12 mouse cellular contexts compared by ENCODE assay signal in the genomic region with DNA sequence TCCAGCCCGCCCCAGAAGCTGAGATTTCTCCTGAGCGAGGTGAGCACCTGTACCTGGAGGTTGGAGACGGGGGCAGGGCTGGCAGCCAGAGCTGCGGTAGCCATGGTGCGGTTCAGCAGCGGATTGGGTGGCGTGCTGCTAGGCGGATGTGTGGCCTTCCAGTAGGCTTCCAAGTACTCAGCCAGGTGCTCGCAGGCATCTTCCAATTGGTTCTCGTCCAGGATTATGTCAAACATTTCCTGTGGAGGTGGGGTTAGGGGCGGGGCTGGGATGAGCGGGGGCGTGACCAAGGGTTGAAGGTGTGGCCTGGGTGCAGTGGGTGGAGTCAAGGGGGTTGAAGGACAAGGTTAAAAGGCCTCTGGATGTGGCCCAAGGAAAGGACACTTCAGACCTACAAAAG. TPM values are rescaled to one million over a fixed set of nuclear protein-coding genes. Genes with fewer than 3 reads are reported as not detected.
DNase-seq lines count a peak whose midpoint lies in the region; ATAC-seq lines count a peak whose summit lies in the region.
"Had no signal": no experiment of that assay in that cellular context is flagged by ENCODE, and none has a peak within 500 bp of the region (broad histone marks: within the 10 kb centered on the region; RNA-seq: fewer than 3 reads in every experiment).

No protein-coding gene starts in this region.

- H3K27ac ChIP-seq in midbrain, embryonic 10.5 days (replicated peaks): no peak overlapping the region
- no peak overlapping the region for H3K27ac ChIP-seq in midbrain, embryonic 11.5 days (ENCODE audit: low read depth, low read length)
- no peak overlapping the region for H3K27ac ChIP-seq in liver, embryonic 11.5 days (ENCODE audit: low read depth, low read length)
- H3K27ac ChIP-seq in midbrain, embryonic 15.5 days: no peak overlapping the region
- H3K27ac ChIP-seq: hindbrain, embryonic 12.5 days had no signal

- no peak overlapping the region for H3K4me2 ChIP-seq in midbrain, embryonic 11.5 days
- H3K4me2 ChIP-seq in liver, embryonic 11.5 days: peak overlapping the region; percentile 50
- no peak overlapping the region for H3K4me2 ChIP-seq in midbrain, embryonic 15.5 days
- H3K4me2 ChIP-seq: hindbrain, embryonic 12.5 days had no signal

- DNase-seq in cerebellum, postnatal 25 days: peak; percentile 16 to 49
- no peak for DNase-seq in cerebellum, adult 9-10 months
- DNase-seq in midbrain, embryonic 10.5 days (ENCODE audit: low spot score): no peak
- no peak for DNase-seq in midbrain, embryonic 11.5 days (ENCODE audit: low spot score, missing footprints)
- no peak for DNase-seq in liver, embryonic 11.5 days (ENCODE audit: low spot score)
- peak; percentile 70 for DNase-seq in testis, postnatal 14 days (ENCODE audit: low spot score)
- no peak for DNase-seq in frontal cortex, postnatal 25 days (ENCODE audit: low spot score in 2 of 2)
- DNase-seq: kidney, postnatal 10 days; right cerebral cortex, adult 18-20 months had no signal

- peak overlapping the region; percentile 20; the same call in 1 of the 2 replicates for H3K4me3 ChIP-seq in midbrain, embryonic 10.5 days
- no peak overlapping the region for H3K4me3 ChIP-seq in midbrain, embryonic 11.5 days (ENCODE audit: low read depth, low read length)
- 0 out of 2 replicates have a peak overlapping the region, but pooled peaks have one; percentile 10 for H3K4me3 ChIP-seq in liver, embryonic 11.5 days (ENCODE audit: low read depth, low read length)
- no peak overlapping the region for H3K4me3 ChIP-seq in midbrain, embryonic 15.5 days
- H3K4me3 ChIP-seq: hindbrain, embryonic 12.5 days had no signal

- 42% methylated on average over 13 of the region's 13 CpGs for WGBS in midbrain, embryonic 10.5 days
- 48% methylated on average over 13 of the region's 13 CpGs for WGBS in midbrain, embryonic 11.5 days
- 28% methylated on average over 13 of the region's 13 CpGs for WGBS in liver, embryonic 11.5 days
- 52% methylated on average over 13 of the region's 13 CpGs for WGBS in midbrain, embryonic 15.5 days

- H3K9ac ChIP-seq in midbrain, embryonic 11.5 days (ENCODE audit: low read length): no peak overlapping the region
- H3K9ac ChIP-seq in liver, embryonic 11.5 days (ENCODE audit: low read depth, low read length): no peak overlapping the region
- H3K9ac ChIP-seq in midbrain, embryonic 15.5 days: no peak overlapping the region
- H3K9ac ChIP-seq: hindbrain, embryonic 12.5 days had no signal

- H3K9me3 ChIP-seq in midbrain, embryonic 10.5 days (replicated peaks): no peaks in the 10 kb centered on the region
- H3K9me3 ChIP-seq in midbrain, embryonic 11.5 days (ENCODE audit: control insufficient read depth, low read length): no peaks in the 10 kb centered on the region
- H3K9me3 ChIP-seq in liver, embryonic 11.5 days (ENCODE audit: control insufficient read depth, low read length): no peaks in the 10 kb centered on the region
- H3K9me3 ChIP-seq in midbrain, embryonic 15.5 days: no peaks in the 10 kb centered on the region
- H3K9me3 ChIP-seq: hindbrain, embryonic 12.5 days had no signal

- no peak for ATAC-seq in midbrain, embryonic 11.5 days (ENCODE audit: low FRiP score)
- no peak; the same call in 1 of the 2 replicates for ATAC-seq in liver, embryonic 11.5 days (replicated peaks; ENCODE audit: low FRiP score)
- ATAC-seq in midbrain, embryonic 15.5 days (replicated peaks): no peak
- ATAC-seq: Patski had no signal

- peaks cover 56% of the 10 kb centered on the region for H3K27me3 ChIP-seq in midbrain, embryonic 10.5 days (ENCODE audit: low read depth, poor library complexity, severe bottlenecking)
- H3K27me3 ChIP-seq in midbrain, embryonic 11.5 days (ENCODE audit: control insufficient read depth, insufficient read depth, low read length): peaks cover 2% of the 10 kb centered on the region; the same call in 1 of the 2 replicates
- peaks cover 25% of the 10 kb centered on the region for H3K27me3 ChIP-seq in liver, embryonic 11.5 days (replicated peaks; ENCODE audit: control insufficient read depth, insufficient read depth, low read length)
- H3K27me3 ChIP-seq in midbrain, embryonic 15.5 days (replicated peaks): no peaks in the 10 kb centered on the region
- H3K27me3 ChIP-seq: Patski had no signal

- peaks cover 44% of the 10 kb centered on the region for H3K4me1 ChIP-seq in midbrain, embryonic 10.5 days
- H3K4me1 ChIP-seq in midbrain, embryonic 11.5 days (ENCODE audit: control insufficient read depth, insufficient read depth, low read length): peaks cover 10% of the 10 kb centered on the region
- H3K4me1 ChIP-seq in liver, embryonic 11.5 days (replicated peaks; ENCODE audit: control insufficient read depth, insufficient read depth, low read length): peaks cover 7% of the 10 kb centered on the region
- H3K4me1 ChIP-seq in midbrain, embryonic 15.5 days: peaks cover 6% of the 10 kb centered on the region; the same call in 1 of the 2 replicates

- peaks cover 53% of the 10 kb centered on the region for H3K36me3 ChIP-seq in midbrain, embryonic 10.5 days
- H3K36me3 ChIP-seq in midbrain, embryonic 11.5 days (ENCODE audit: control insufficient read depth, insufficient read depth, low read length): peaks cover 2% of the 10 kb centered on the region; the same call in 1 of the 2 replicates
- H3K36me3 ChIP-seq in liver, embryonic 11.5 days (ENCODE audit: control insufficient read depth, insufficient read depth, low read length): no peaks in the 10 kb centered on the region
- H3K36me3 ChIP-seq in midbrain, embryonic 15.5 days (replicated peaks): peaks cover 28% of the 10 kb centered on the region

RNA-seq across cellular contexts. Expression of a gene that starts 9.1 kb away (rescaled TPM):
- 8.9 and 16.8 TPM in 2 replicates for polyA plus RNA-seq in midbrain, embryonic 10.5 days (2016; fragmentation: Nextera tagmentation; extraction: Ambion mirVana)
- 6.7 and 8.9 TPM in 2 replicates for polyA plus RNA-seq in midbrain, embryonic 11.5 days (2014; fragmentation: Nextera tagmentation; extraction: Ambion mirVana)
- 24.0 and 31.2 TPM in 2 replicates for polyA plus RNA-seq in liver, embryonic 11.5 days (2014; fragmentation: Nextera tagmentation; extraction: Ambion mirVana)
- polyA plus RNA-seq in midbrain, embryonic 15.5 days (2015; fragmentation: Nextera tagmentation; extraction: Ambion mirVana): 9.5 and 10.8 TPM in 2 replicates

RNA-seq across cellular contexts. Expression of a gene that starts 17.8 kb away (rescaled TPM):
- polyA plus RNA-seq in midbrain, embryonic 10.5 days (2016; fragmentation: Nextera tagmentation; extraction: Ambion mirVana): 7.8 and 12.5 TPM in 2 replicates
- polyA plus RNA-seq in midbrain, embryonic 11.5 days (2014; fragmentation: Nextera tagmentation; extraction: Ambion mirVana): 9.7 and 10.3 TPM in 2 replicates
- polyA plus RNA-seq in liver, embryonic 11.5 days (2014; fragmentation: Nextera tagmentation; extraction: Ambion mirVana): 2.1 and 2.2 TPM in 2 replicates
- polyA plus RNA-seq in midbrain, embryonic 15.5 days (2015; fragmentation: Nextera tagmentation; extraction: Ambion mirVana): 72.0 and 75.2 TPM in 2 replicates

RNA-seq across cellular contexts. Expression of a gene that starts 18.8 kb away (rescaled TPM):
- 0.06 and 0.16 TPM in 2 replicates for polyA plus RNA-seq in midbrain, embryonic 10.5 days (2016; fragmentation: Nextera tagmentation; extraction: Ambion mirVana)
- 0.14 TPM in 1 of 2 replicates, not detected in the other for polyA plus RNA-seq in midbrain, embryonic 11.5 days (2014; fragmentation: Nextera tagmentation; extraction: Ambion mirVana)
- 0.47 and 0.77 TPM in 2 replicates for polyA plus RNA-seq in liver, embryonic 11.5 days (2014; fragmentation: Nextera tagmentation; extraction: Ambion mirVana)
- 1.7 and 1.8 TPM in 2 replicates for polyA plus RNA-seq in midbrain, embryonic 15.5 days (2015; fragmentation: Nextera tagmentation; extraction: Ambion mirVana)

RNA-seq across cellular contexts. Expression of a gene that starts 21.4 kb away (rescaled TPM):
- 976 and 1,159 TPM in 2 replicates for polyA plus RNA-seq in midbrain, embryonic 10.5 days (2016; fragmentation: Nextera tagmentation; extraction: Ambion mirVana)
- polyA plus RNA-seq in midbrain, embryonic 11.5 days (2014; fragmentation: Nextera tagmentation; extraction: Ambion mirVana): 945 and 991 TPM in 2 replicates
- 1,333 and 1,422 TPM in 2 replicates for polyA plus RNA-seq in liver, embryonic 11.5 days (2014; fragmentation: Nextera tagmentation; extraction: Ambion mirVana)
- polyA plus RNA-seq in midbrain, embryonic 15.5 days (2015; fragmentation: Nextera tagmentation; extraction: Ambion mirVana): 622 and 634 TPM in 2 replicates

RNA-seq across cellular contexts. Expression of a gene that starts 48.2 kb away (rescaled TPM):
- polyA plus RNA-seq in midbrain, embryonic 10.5 days (2016; fragmentation: Nextera tagmentation; extraction: Ambion mirVana): 0.40 and 0.41 TPM in 2 replicates
- 0.37 and 0.47 TPM in 2 replicates for polyA plus RNA-seq in midbrain, embryonic 11.5 days (2014; fragmentation: Nextera tagmentation; extraction: Ambion mirVana)
- 0.22 and 0.43 TPM in 2 replicates for polyA plus RNA-seq in liver, embryonic 11.5 days (2014; fragmentation: Nextera tagmentation; extraction: Ambion mirVana)
- 2.6 and 3.9 TPM in 2 replicates for polyA plus RNA-seq in midbrain, embryonic 15.5 days (2015; fragmentation: Nextera tagmentation; extraction: Ambion mirVana)

Comparison
In these comparisons a context has a peak if more than half of its experiments do, and no peak if none do; other contexts are left out.
1. DNase-seq: peak in cerebellum, postnatal 25 days (2 of 2) and testis, postnatal 14 days (single experiment); none in cerebellum, adult 9-10 months (single experiment), midbrain, embryonic 10.5 days (single experiment), midbrain, embryonic 11.5 days (single experiment), liver, embryonic 11.5 days (single experiment) and frontal cortex, postnatal 25 days (0 of 2).
2. H3K4me3 ChIP-seq: peak in midbrain, embryonic 10.5 days (single experiment) and liver, embryonic 11.5 days (single experiment); none in midbrain, embryonic 11.5 days (single experiment) and midbrain, embryonic 15.5 days (single experiment).